Mouse (Mus musculus) ES-Bruce4 (cell line): ENCODE results near the gene Gm8108. TPM values are rescaled to one million over a fixed set of nuclear protein-coding genes. Genes with fewer than 3 reads are reported as not detected.
A peak's percentile ranks its signal among the peaks of the same experiment; 100 is the strongest.
"Not testable (repeated sequence)": the region's sequence is repeated elsewhere in the genome, so short reads cannot be mapped to it uniquely, and the experiment has no call there.

Experiments
- H3K27ac ChIP-seq: 2 replicates; pipeline ENCODE4 v1.5.1; 2012; ENCODE audit warnings: low read length, inconsistent platforms; ENCODE audit not compliant: insufficient read depth
- H3K27me3 ChIP-seq: 2 replicates; pipeline ENCODE4 v1.6.1; 2012; ENCODE audit warnings: mild to moderate bottlenecking, low read length, inconsistent platforms; ENCODE audit not compliant: control insufficient read depth, poor library complexity, insufficient read depth, severe bottlenecking
- H3K36me3 ChIP-seq: 2 replicates; pipeline ENCODE4 v1.6.1; 2012; ENCODE audit warnings: inconsistent platforms, mild to moderate bottlenecking, low read length, moderate library complexity; ENCODE audit not compliant: control insufficient read depth, poor library complexity, insufficient read depth, severe bottlenecking
- H3K4me1 ChIP-seq: one replicate; pipeline ENCODE4 v1.8.1; 2011; ENCODE audit warnings: low read length; ENCODE audit not compliant: control insufficient read depth, insufficient read depth
- H3K4me3 ChIP-seq: 2 replicates; pipeline ENCODE4 v1.5.1; 2011; ENCODE audit warnings: low read depth, mild to moderate bottlenecking, low read length
- H3K9ac ChIP-seq: 2 replicates; pipeline ENCODE4 v1.6.1; 2012; ENCODE audit warnings: low read depth, mild to moderate bottlenecking, inconsistent platforms; ENCODE audit not compliant: poor library complexity, severe bottlenecking
- H3K9me3 ChIP-seq: replicated peaks from 2 replicates; pipeline ENCODE4 v1.6.1; 2012; ENCODE audit warnings: mild to moderate bottlenecking, low read length, inconsistent platforms; ENCODE audit not compliant: control insufficient read depth, poor library complexity, insufficient read depth, severe bottlenecking
- polyA plus RNA-seq: library from polyadenylated mRNA; stranded (reverse); fragments of >200 nt; gene quantifications from 2 replicates; pipeline ENCODE4 v1.2.4, GENCODE M21; 2011; ENCODE audit warnings: low read depth; ENCODE audit not compliant: missing spikeins, insufficient read depth, insufficient read length

Gm8108 gene
- not detected in 2 replicates for polyA plus RNA-seq

- H3K27me3 ChIP-seq, H3K9me3 ChIP-seq, H3K9ac ChIP-seq, H3K4me1 ChIP-seq, H3K27ac ChIP-seq, H3K36me3 ChIP-seq: not testable (repeated sequence)
- peak within 1 kb of the TSS; percentile 27 for H3K4me3 ChIP-seq
These were observed at the start of gene Gm8108 for GRCm38 (mm10) chr14:4110426-4110825. Gm8108 (plus strand) TSS chr14:4110526.

GRCm38 (mm10) chr14:4083820-4084219, 26.5 kb upstream of the Gm8108 start, which contains the start of gene Gm3115:
Gm3115 (plus strand) TSS chr14:4084120.
- not testable (repeated sequence) for H3K27me3 ChIP-seq

GRCm38 (mm10) chr14:4141646-4142045, 31.3 kb downstream of the Gm8108 start:
- not testable (repeated sequence) for H3K9ac ChIP-seq, H3K36me3 ChIP-seq, H3K4me1 ChIP-seq, H3K4me3 ChIP-seq, H3K9me3 ChIP-seq, H3K27me3 ChIP-seq, H3K27ac ChIP-seq

More at GRCm38 (mm10) chr14:4083820-4084219, 26.5 kb upstream of the Gm8108 start, which contains the start of gene Gm3115:
- not testable (repeated sequence) for H3K4me1 ChIP-seq, H3K9me3 ChIP-seq, H3K9ac ChIP-seq, H3K27ac ChIP-seq, H3K36me3 ChIP-seq, H3K4me3 ChIP-seq

- not testable (repeated sequence) for H3K36me3 ChIP-seq, H3K27ac ChIP-seq, H3K9me3 ChIP-seq, H3K9ac ChIP-seq, H3K27me3 ChIP-seq, H3K4me1 ChIP-seq, H3K4me3 ChIP-seq
These were observed 54.4 kb downstream of the Gm8108 start, which contains the start of gene Gm3127 for GRCm38 (mm10) chr14:4164730-4165129. Gm3127 (plus strand) TSS chr14:4165030.

GRCm38 (mm10) chr14:4182030-4182429, 71.7 kb downstream of the Gm8108 start:
- not testable (repeated sequence) for H3K27ac ChIP-seq, H3K9me3 ChIP-seq, H3K27me3 ChIP-seq, H3K4me3 ChIP-seq, H3K9ac ChIP-seq, H3K4me1 ChIP-seq, H3K36me3 ChIP-seq

Other genes with a start within 250 kb of the Gm8108 start
- gene Gm2916, start 226.4 kb upstream of the Gm8108 start, polyA plus RNA-seq = not detected in 2 replicates
- not detected in 2 replicates for gene Gm3029, start 178.8 kb upstream of the Gm8108 start, polyA plus RNA-seq
- 0.69 TPM in 1 of 2 replicates, not detected in the other for gene Gm3095, start 147.0 kb upstream of the Gm8108 start, polyA plus RNA-seq
- gene Gm3099, start 112.1 kb upstream of the Gm8108 start, polyA plus RNA-seq = not detected in 2 replicates
- not detected in 2 replicates for gene Gm5796, start 86.6 kb upstream of the Gm8108 start, polyA plus RNA-seq
- gene Gm3115, start 26.4 kb upstream of the Gm8108 start, polyA plus RNA-seq = not detected in 2 replicates
- gene Gm3127, start 54.5 kb downstream of the Gm8108 start, polyA plus RNA-seq = not detected in 2 replicates
- not detected in 2 replicates for gene Gm2974, start 72.0 kb downstream of the Gm8108 start, polyA plus RNA-seq
- gene Gm3138, start 139.1 kb downstream of the Gm8108 start, polyA plus RNA-seq = not detected in 2 replicates
- gene Gm3149, start 206.8 kb downstream of the Gm8108 start, polyA plus RNA-seq = not detected in 2 replicates
- not detected in 2 replicates for gene 2610042L04Rik, start 224.2 kb downstream of the Gm8108 start, polyA plus RNA-seq